Mouse (Mus musculus): Measurements from ENCODE around the gene Pgrmc2. TPM values are rescaled to one million over a fixed set of nuclear protein-coding genes. Genes with fewer than 3 reads are reported as not detected.

Gene Pgrmc2
- polyA plus RNA-seq, 1 experiment from 2014 or later: 36.4 TPM

- Histone ChIP-seq H3K27ac (ENCODE audit: low read length) (no peak overlapping the region), H3K4me1 (ENCODE audit: control insufficient read depth, insufficient read depth, low read length) (no peaks in the 10 kb centered on the region), H3K36me3 (ENCODE audit: control insufficient read depth, insufficient read depth, low read length) (no peaks in the 10 kb centered on the region), H3K4me2 (ENCODE audit: low read depth, low read length) (no peak overlapping the region), H3K9ac (ENCODE audit: low read length) (no peak overlapping the region), H3K9me3 (replicated peaks; ENCODE audit: control insufficient read depth, low read length) (no peaks in the 10 kb centered on the region), H3K4me3 (replicated peaks; ENCODE audit: low read length) (no peak overlapping the region), H3K27me3 (ENCODE audit: control insufficient read depth, insufficient read depth, low read length) (no peaks in the 10 kb centered on the region)
- ATAC-seq (ENCODE audit: insufficient read depth, low FRiP score): peak; percentile 72
- WGBS: 82% methylated on average over 9 of the region's 9 CpGs
These were observed 19.1 kb upstream of the Pgrmc2 start for GRCm38 (mm10) chr3:41101905-41102304.

GRCm38 (mm10) chr3:41100157-41100556 lies 17.3 kb upstream of the Pgrmc2 start:
- no peak overlapping the region for H3K9ac ChIP-seq (ENCODE audit: low read length)
- H3K9me3 ChIP-seq (replicated peaks; ENCODE audit: control insufficient read depth, low read length): no peaks in the 10 kb centered on the region
- H3K27me3 ChIP-seq (ENCODE audit: control insufficient read depth, insufficient read depth, low read length): no peaks in the 10 kb centered on the region
- WGBS: 49% methylated on average over 2 of the region's 2 CpGs
- ATAC-seq (ENCODE audit: insufficient read depth, low FRiP score): peak; percentile 29; the same call in 1 of the 2 replicates
- no peaks in the 10 kb centered on the region for H3K36me3 ChIP-seq (ENCODE audit: control insufficient read depth, insufficient read depth, low read length)
- no peak overlapping the region for H3K4me3 ChIP-seq (replicated peaks; ENCODE audit: low read length)
- H3K4me1 ChIP-seq (ENCODE audit: control insufficient read depth, insufficient read depth, low read length): no peaks in the 10 kb centered on the region
- H3K27ac ChIP-seq (ENCODE audit: low read length): no peak overlapping the region
- H3K4me2 ChIP-seq (ENCODE audit: low read depth, low read length): no peak overlapping the region

- H3K4me2 ChIP-seq (ENCODE audit: low read depth, low read length): no peak overlapping the region
- no peak for ATAC-seq (ENCODE audit: insufficient read depth, low FRiP score)
- H3K9ac ChIP-seq (ENCODE audit: low read length): no peak overlapping the region
- no peak overlapping the region for H3K27ac ChIP-seq (ENCODE audit: low read length)
- H3K36me3 ChIP-seq (ENCODE audit: control insufficient read depth, insufficient read depth, low read length): no peaks in the 10 kb centered on the region
- no peaks in the 10 kb centered on the region for H3K4me1 ChIP-seq (ENCODE audit: control insufficient read depth, insufficient read depth, low read length)
- WGBS: 65% methylated on average over 1 of the region's 1 CpGs
- H3K9me3 ChIP-seq (replicated peaks; ENCODE audit: control insufficient read depth, low read length): no peaks in the 10 kb centered on the region
- no peak overlapping the region for H3K4me3 ChIP-seq (replicated peaks; ENCODE audit: low read length)
- H3K27me3 ChIP-seq (ENCODE audit: control insufficient read depth, insufficient read depth, low read length): no peaks in the 10 kb centered on the region
These were observed 16.8 kb upstream of the Pgrmc2 start for GRCm38 (mm10) chr3:41099672-41100071.

- 81% methylated on average over 2 of the region's 2 CpGs for WGBS
- Histone ChIP-seq H3K9ac (ENCODE audit: low read length) (no peak overlapping the region), H3K9me3 (replicated peaks; ENCODE audit: control insufficient read depth, low read length) (no peaks in the 10 kb centered on the region), H3K27me3 (ENCODE audit: control insufficient read depth, insufficient read depth, low read length) (no peaks in the 10 kb centered on the region), H3K4me3 (replicated peaks; ENCODE audit: low read length) (no peak overlapping the region), H3K27ac (ENCODE audit: low read length) (no peak overlapping the region), H3K4me2 (ENCODE audit: low read depth, low read length) (no peak overlapping the region), H3K4me1 (ENCODE audit: control insufficient read depth, insufficient read depth, low read length) (no peaks in the 10 kb centered on the region), H3K36me3 (ENCODE audit: control insufficient read depth, insufficient read depth, low read length) (no peaks in the 10 kb centered on the region)
- ATAC-seq (ENCODE audit: insufficient read depth, low FRiP score): no peak
These were observed 10.4 kb upstream of the Pgrmc2 start for GRCm38 (mm10) chr3:41093210-41093609.

GRCm38 (mm10) chr3:41092311-41092710 lies 9.5 kb upstream of the Pgrmc2 start:
- ATAC-seq (ENCODE audit: insufficient read depth, low FRiP score): no peak
- WGBS: 75% methylated on average over 4 of the region's 4 CpGs
- H3K4me3 ChIP-seq (replicated peaks; ENCODE audit: low read length): no peak overlapping the region

GRCm38 (mm10) chr3:41090839-41091238 lies 8.0 kb upstream of the Pgrmc2 start:
- no peak for ATAC-seq (ENCODE audit: insufficient read depth, low FRiP score)
- WGBS: 74% methylated on average over 2 of the region's 2 CpGs
- no peak overlapping the region for H3K27ac ChIP-seq (ENCODE audit: low read length)

More at GRCm38 (mm10) chr3:41092311-41092710, 9.5 kb upstream of the Pgrmc2 start:
- Histone ChIP-seq H3K4me1 (ENCODE audit: control insufficient read depth, insufficient read depth, low read length) (no peaks in the 10 kb centered on the region), H3K27me3 (ENCODE audit: control insufficient read depth, insufficient read depth, low read length) (no peaks in the 10 kb centered on the region), H3K4me2 (ENCODE audit: low read depth, low read length) (no peak overlapping the region), H3K9ac (ENCODE audit: low read length) (no peak overlapping the region), H3K36me3 (ENCODE audit: control insufficient read depth, insufficient read depth, low read length) (no peaks in the 10 kb centered on the region), H3K9me3 (replicated peaks; ENCODE audit: control insufficient read depth, low read length) (no peaks in the 10 kb centered on the region), H3K27ac (ENCODE audit: low read length) (no peak overlapping the region)

GRCm38 (mm10) chr3:41087071-41087470 lies 4.2 kb upstream of the Pgrmc2 start:
- Histone ChIP-seq H3K36me3 (ENCODE audit: control insufficient read depth, insufficient read depth, low read length) (no peaks in the 10 kb centered on the region), H3K4me2 (ENCODE audit: low read depth, low read length) (no peak overlapping the region), H3K9me3 (replicated peaks; ENCODE audit: control insufficient read depth, low read length) (no peaks in the 10 kb centered on the region), H3K4me3 (replicated peaks; ENCODE audit: low read length) (no peak overlapping the region), H3K9ac (ENCODE audit: low read length) (no peak overlapping the region), H3K4me1 (ENCODE audit: control insufficient read depth, insufficient read depth, low read length) (0 out of 2 replicates have a peak, but pooled peaks cover 3% of the 10 kb centered on the region), H3K27ac (ENCODE audit: low read length) (no peak overlapping the region), H3K27me3 (ENCODE audit: control insufficient read depth, insufficient read depth, low read length) (no peaks in the 10 kb centered on the region)
- ATAC-seq (ENCODE audit: insufficient read depth, low FRiP score): no peak

More at GRCm38 (mm10) chr3:41090839-41091238, 8.0 kb upstream of the Pgrmc2 start:
- H3K4me3 ChIP-seq (replicated peaks; ENCODE audit: low read length): no peak overlapping the region
- H3K4me2 ChIP-seq (ENCODE audit: low read depth, low read length): no peak overlapping the region
- H3K9me3 ChIP-seq (replicated peaks; ENCODE audit: control insufficient read depth, low read length): no peaks in the 10 kb centered on the region
- H3K27me3 ChIP-seq (ENCODE audit: control insufficient read depth, insufficient read depth, low read length): no peaks in the 10 kb centered on the region
- no peaks in the 10 kb centered on the region for H3K36me3 ChIP-seq (ENCODE audit: control insufficient read depth, insufficient read depth, low read length)
- no peak overlapping the region for H3K9ac ChIP-seq (ENCODE audit: low read length)
- no peaks in the 10 kb centered on the region for H3K4me1 ChIP-seq (ENCODE audit: control insufficient read depth, insufficient read depth, low read length)

- Histone ChIP-seq H3K36me3 (ENCODE audit: control insufficient read depth, insufficient read depth, low read length) (no peaks in the 10 kb centered on the region), H3K9ac (ENCODE audit: low read length) (no peak overlapping the region), H3K27ac (ENCODE audit: low read length) (no peak overlapping the region), H3K4me2 (ENCODE audit: low read depth, low read length) (peak overlapping the region; percentile 90), H3K27me3 (ENCODE audit: control insufficient read depth, insufficient read depth, low read length) (no peaks in the 10 kb centered on the region), H3K4me1 (ENCODE audit: control insufficient read depth, insufficient read depth, low read length) (peaks cover 12% of the 10 kb centered on the region), H3K4me3 (replicated peaks; ENCODE audit: low read length) (no peak overlapping the region; the same call in 1 of the 2 replicates), H3K9me3 (replicated peaks; ENCODE audit: control insufficient read depth, low read length) (no peaks in the 10 kb centered on the region)
- ATAC-seq (ENCODE audit: insufficient read depth, low FRiP score): no peak
- WGBS: 82% methylated on average over 5 of the region's 5 CpGs
These were observed 1.6 kb upstream of the Pgrmc2 start for GRCm38 (mm10) chr3:41084421-41084820.

GRCm38 (mm10) chr3:41083790-41084112 lies 905 bp upstream of the Pgrmc2 start:
- peak overlapping the region; percentile 91 for H3K4me3 ChIP-seq (replicated peaks; ENCODE audit: low read length)
- H3K9me3 ChIP-seq (replicated peaks; ENCODE audit: control insufficient read depth, low read length): no peaks in the 10 kb centered on the region
- ATAC-seq (ENCODE audit: insufficient read depth, low FRiP score): peak; percentile 11; the same call in 1 of the 2 replicates
- no peaks in the 10 kb centered on the region for H3K27me3 ChIP-seq (ENCODE audit: control insufficient read depth, insufficient read depth, low read length)
- peak overlapping the region; percentile 89 for H3K27ac ChIP-seq (ENCODE audit: low read length)
- H3K4me2 ChIP-seq (ENCODE audit: low read depth, low read length): peak overlapping the region; percentile 90
- 2% methylated on average over 6 of the region's 6 CpGs for WGBS
- peaks cover 12% of the 10 kb centered on the region for H3K4me1 ChIP-seq (ENCODE audit: control insufficient read depth, insufficient read depth, low read length)
- no peaks in the 10 kb centered on the region for H3K36me3 ChIP-seq (ENCODE audit: control insufficient read depth, insufficient read depth, low read length)
- H3K9ac ChIP-seq (ENCODE audit: low read length): peak overlapping the region; percentile 81

- Histone ChIP-seq H3K4me2 (ENCODE audit: low read depth, low read length) (peak overlapping the region; percentile 68), H3K9me3 (replicated peaks; ENCODE audit: control insufficient read depth, low read length) (no peaks in the 10 kb centered on the region), H3K27ac (ENCODE audit: low read length) (peak overlapping the region; percentile 85), H3K4me3 (replicated peaks; ENCODE audit: low read length) (peak overlapping the region; percentile 91), H3K9ac (ENCODE audit: low read length) (peak overlapping the region; percentile 89), H3K27me3 (ENCODE audit: control insufficient read depth, insufficient read depth, low read length) (no peaks in the 10 kb centered on the region), H3K36me3 (ENCODE audit: control insufficient read depth, insufficient read depth, low read length) (no peaks in the 10 kb centered on the region), H3K4me1 (ENCODE audit: control insufficient read depth, insufficient read depth, low read length) (peaks cover 12% of the 10 kb centered on the region)
- under 1% methylated on average over 43 of the region's 43 CpGs for WGBS
- peak; percentile 10; the same call in 1 of the 2 replicates for ATAC-seq (ENCODE audit: insufficient read depth, low FRiP score)
These were observed 344 bp downstream of the Pgrmc2 start for GRCm38 (mm10) chr3:41082520-41082884.

All from stomach, embryonic 16.5 days (tissue).